Mouse (Mus musculus) G1E-ER4 (cell line): ENCODE results near the gene Agfg1. TPM values are rescaled to one million over a fixed set of nuclear protein-coding genes. Genes with fewer than 3 reads are reported as not detected.

Experiments
- GATA1 ChIP-seq: IDR thresholded peaks from one replicate; pipeline ENCODE4 v1.8.0; 2012; ENCODE audit warnings: low read length, inconsistent platforms
- polyA plus RNA-seq: library from polyadenylated mRNA; stranded (reverse); fragments of >175 nt; gene quantifications from 2 replicates; pipeline ENCODE4 v1.2.3, GENCODE M21; 2012

Gene Agfg1
- polyA plus RNA-seq, 1 experiment = 24.4 TPM

- TF ChIP-seq GATA1 = peak; percentile 89
Measured at GRCm38 (mm10) chr1:82815941-82816716, 23.2 kb upstream of the Agfg1 start.

DNA sequence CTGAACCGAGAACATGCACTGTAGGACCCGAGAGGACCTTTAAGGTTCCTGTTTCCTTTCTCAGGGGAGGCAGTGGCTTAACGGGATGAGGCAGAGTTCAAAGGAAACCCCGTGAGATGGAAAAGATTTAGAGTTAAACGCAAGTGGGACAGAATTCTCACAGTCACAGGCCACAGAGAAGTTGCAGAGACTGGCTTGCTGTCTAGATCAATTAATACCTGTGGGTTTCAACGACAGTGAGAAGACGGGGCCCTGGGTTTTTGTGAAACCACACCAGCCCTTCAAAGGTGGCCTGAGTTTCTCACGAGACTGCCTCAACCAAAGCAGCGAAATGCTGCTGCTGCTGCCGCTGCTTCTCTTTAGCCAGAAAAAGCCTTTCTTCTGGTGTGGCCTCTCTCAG, 19.9 kb upstream of the Agfg1 start:
- TF ChIP-seq GATA1 = no peak

GRCm38 (mm10) chr1:82820179-82820578, 19.1 kb upstream of the Agfg1 start:
- peak; percentile 82 for TF ChIP-seq GATA1

GRCm38 (mm10) chr1:82820626-82821186, 18.6 kb upstream of the Agfg1 start:
- TF ChIP-seq GATA1 = no peak

DNA sequence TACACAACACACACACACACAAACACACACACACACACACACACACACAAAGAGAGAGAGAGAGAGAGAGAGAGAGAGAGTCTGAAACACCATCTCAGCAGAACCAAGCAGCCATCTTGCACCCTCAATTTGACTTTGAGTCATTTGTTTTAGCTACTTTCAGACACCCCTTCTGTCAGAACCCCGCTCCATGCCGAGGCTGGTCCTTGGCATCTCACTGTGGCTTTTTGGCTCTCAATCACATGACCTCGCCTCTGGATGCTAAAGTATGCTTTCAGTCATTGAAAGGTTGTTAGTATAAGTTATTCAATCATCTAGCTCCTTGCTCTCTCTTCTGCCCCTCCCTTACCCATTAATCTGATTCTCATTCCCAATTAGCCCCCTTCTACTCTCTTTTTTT, 17.4 kb upstream of the Agfg1 start:
- TF ChIP-seq GATA1 = no peak

GRCm38 (mm10) chr1:82824147-82824546, 15.1 kb upstream of the Agfg1 start:
- TF ChIP-seq GATA1 = no peak

DNA sequence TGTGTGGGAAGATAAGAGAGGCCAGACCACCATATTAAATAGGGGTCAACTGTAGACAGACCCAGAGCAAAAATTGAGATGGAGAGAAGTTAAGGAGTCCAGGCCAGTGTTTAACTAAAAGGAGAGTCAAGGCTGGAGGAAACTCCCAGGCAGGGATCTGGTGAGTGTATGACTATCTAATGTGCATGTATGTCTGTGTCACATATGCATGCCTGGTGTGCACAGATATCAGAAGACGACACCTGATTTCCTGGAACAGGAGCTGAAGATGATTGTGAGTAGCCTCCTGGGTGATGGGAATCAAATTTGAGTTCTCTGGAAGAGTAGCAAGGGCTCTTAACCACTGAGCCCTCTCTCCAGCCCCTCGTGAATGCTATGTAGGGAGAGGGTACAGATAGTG, 14.0 kb upstream of the Agfg1 start:
- TF ChIP-seq GATA1 = peak; percentile 58

DNA sequence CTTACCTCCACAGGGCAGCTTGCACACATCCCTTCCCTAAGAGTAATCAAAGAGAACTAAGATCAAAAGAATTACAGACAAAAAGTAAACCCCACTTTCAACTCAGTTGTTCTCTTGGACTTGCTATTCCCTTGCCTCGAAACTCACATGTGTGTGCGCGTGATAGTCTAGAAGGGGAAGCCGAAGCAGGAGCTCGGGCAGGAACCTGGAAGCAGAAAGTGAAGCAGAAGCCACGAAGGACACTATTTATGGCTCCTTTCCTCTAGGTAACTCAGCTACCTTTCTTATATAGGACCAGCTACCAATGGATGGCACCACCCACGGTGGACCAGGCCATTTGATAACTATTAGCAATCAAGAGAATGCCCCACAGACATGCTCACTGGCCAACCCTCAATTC, 13.5 kb upstream of the Agfg1 start:
- TF ChIP-seq GATA1 = no peak

DNA sequence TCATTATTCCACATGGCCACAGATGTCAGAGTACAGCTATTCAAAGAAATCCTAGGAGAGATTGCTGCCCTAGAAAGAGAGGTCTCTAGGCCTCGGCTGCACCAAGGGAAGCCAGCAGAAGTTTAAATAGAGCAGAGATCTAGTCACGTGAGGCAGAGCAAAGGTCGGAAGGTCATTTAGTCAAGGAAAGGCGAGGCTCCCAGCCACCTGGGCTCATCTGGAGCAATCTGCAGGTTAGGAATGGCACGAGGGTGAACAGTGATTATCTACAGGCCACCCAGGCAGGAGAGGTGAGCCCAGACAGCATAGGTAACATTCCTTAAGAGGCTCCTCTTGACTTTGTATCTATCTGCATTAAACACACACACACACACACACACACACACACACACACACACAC, 12.4 kb upstream of the Agfg1 start:
- no peak for TF ChIP-seq GATA1

DNA sequence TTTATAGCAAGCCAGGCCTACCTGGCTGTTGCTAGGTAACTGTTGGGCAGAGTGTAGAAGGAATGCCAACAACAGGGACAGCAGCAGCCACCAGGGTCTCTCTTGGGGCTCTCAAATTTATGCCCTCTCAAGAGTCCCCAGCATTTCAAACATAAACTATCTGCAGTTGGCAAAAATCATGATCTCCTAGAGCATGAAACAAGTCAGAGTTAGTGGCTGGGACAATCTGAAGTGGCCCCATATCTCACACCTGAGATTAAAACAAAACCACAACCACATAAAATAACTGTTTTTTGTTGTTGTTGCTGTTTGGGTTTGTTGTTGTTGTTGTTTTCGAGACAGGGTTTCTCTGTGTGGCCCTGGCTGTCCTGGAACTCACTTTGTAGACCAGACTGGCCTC, 8.5 kb upstream of the Agfg1 start:
- TF ChIP-seq GATA1 = no peak

- no peak for TF ChIP-seq GATA1
Measured at GRCm38 (mm10) chr1:82831547-82832240, 7.6 kb upstream of the Agfg1 start.

- TF ChIP-seq GATA1 = no peak
Measured at GRCm38 (mm10) chr1:82832495-82833021, 6.7 kb upstream of the Agfg1 start.

GRCm38 (mm10) chr1:82833501-82833900, 5.8 kb upstream of the Agfg1 start:
- no peak for TF ChIP-seq GATA1

- no peak for TF ChIP-seq GATA1
Measured at GRCm38 (mm10) chr1:82834572-82834971, 4.7 kb upstream of the Agfg1 start.

DNA sequence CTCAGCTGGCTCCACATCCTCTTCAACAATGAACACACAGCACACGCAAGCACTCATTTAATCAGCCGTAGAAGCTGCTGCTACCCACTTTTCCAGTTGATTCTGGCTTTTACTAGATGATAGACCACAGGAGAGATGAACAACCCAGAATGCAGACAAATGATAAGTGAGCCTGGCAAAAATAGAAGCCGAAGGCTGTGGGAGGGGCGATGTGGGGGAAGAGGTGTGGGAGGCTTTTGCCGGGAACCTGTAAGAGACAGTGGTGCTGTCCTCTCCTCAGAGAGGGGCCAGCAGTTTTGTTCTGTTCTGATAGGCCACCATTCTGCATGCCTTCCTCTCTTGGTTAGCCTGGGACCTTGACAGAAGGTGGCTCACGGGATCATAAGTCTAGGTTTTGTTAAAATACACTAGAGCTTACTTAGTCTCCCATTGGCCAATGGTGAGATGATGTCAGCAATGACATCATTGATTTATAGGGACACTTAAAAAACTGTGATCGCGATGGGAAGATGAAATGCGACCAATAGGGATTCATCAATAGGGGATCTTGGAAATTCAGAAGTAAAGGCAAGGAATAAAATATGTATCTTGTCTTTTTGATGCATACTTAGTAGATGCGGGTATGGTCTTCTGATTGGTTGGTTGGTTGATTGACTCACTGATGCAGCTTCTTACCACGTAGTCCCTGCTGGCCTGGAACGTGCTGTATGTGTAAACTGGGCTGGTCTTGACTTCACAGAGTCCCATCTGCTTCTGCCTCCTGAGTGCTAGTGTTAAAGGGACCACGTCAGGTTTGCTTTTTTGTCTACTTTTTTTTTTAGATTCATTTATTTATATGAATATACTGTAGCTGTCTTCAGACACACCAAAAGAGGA, 2.7 kb upstream of the Agfg1 start:
- peak; percentile 88 for TF ChIP-seq GATA1
